Mouse (Mus musculus) CH12.LX (cell line): ENCODE results near the gene Pnpo. TPM values are rescaled to one million over a fixed set of nuclear protein-coding genes. Genes with fewer than 3 reads are reported as not detected.

Experiments used
- DNase-seq: peaks from one replicate; pipeline ENCODE4 v3.0.0-alpha.2; 2013; ENCODE audit errors: extremely low read depth
- H3K27ac ChIP-seq: 2 replicates; pipeline ENCODE4 v1.5.1; 2012; ENCODE audit warnings: low read depth, mild to moderate bottlenecking, control low read depth, moderate library complexity; ENCODE audit not compliant: insufficient read depth
- H3K27me3 ChIP-seq: replicated peaks from 2 replicates; pipeline ENCODE3; 2012; ENCODE audit warnings: inconsistent platforms
- H3K36me3 ChIP-seq, 2 experiments: replicated peaks in 1 of 2; 2 replicates each; pipeline versions ENCODE3 to v1.6.1; 2012; ENCODE audit warnings: inconsistent platforms in 1 of 2, low read length in 1 of 2, mild to moderate bottlenecking in 1 of 2, mixed read lengths in 1 of 2, moderate library complexity in 1 of 2; ENCODE audit not compliant: control insufficient read depth in 1 of 2, insufficient read depth in 1 of 2
- H3K4me1 ChIP-seq, 2 experiments: 2 replicates each; pipeline ENCODE4 v1.6.1; 2012; ENCODE audit warnings: inconsistent platforms in 1 of 2, moderate library complexity in 1 of 2; ENCODE audit not compliant: insufficient read depth in 2 of 2, control insufficient read depth in 1 of 2
- H3K4me2 ChIP-seq: 2 replicates; pipeline ENCODE4 v1.6.1; 2012; ENCODE audit warnings: low read depth, mild to moderate bottlenecking, control low read depth; ENCODE audit not compliant: poor library complexity, insufficient read depth, severe bottlenecking
- H3K4me3 ChIP-seq, 3 experiments: fragments of 150-350 bp in 1 of 3; sonication (generic) in 1 of 3; replicated peaks in 1 of 3; 2 replicates each; pipeline versions ENCODE3 to v1.5.1; 2011 to 2012; ENCODE audit warnings: low read depth in 2 of 3, low read length in 2 of 3, mild to moderate bottlenecking in 2 of 3, moderate library complexity in 2 of 3, control low read depth in 1 of 3, improper control_type of control experiment in 1 of 3, inconsistent platforms in 1 of 3, mixed read lengths in 1 of 3; ENCODE audit not compliant: poor library complexity in 1 of 3
- H3K79me2 ChIP-seq: replicated peaks from 2 replicates; pipeline ENCODE4 v1.6.1; 2012; ENCODE audit warnings: mild to moderate bottlenecking, moderate library complexity; ENCODE audit not compliant: control insufficient read depth, poor library complexity, insufficient read depth, severe bottlenecking; ENCODE audit errors: extremely low read depth
- H3K9ac ChIP-seq: 2 replicates; pipeline ENCODE4 v1.6.1; 2012; ENCODE audit warnings: low read depth, mild to moderate bottlenecking, control low read depth, moderate library complexity; ENCODE audit not compliant: insufficient read depth
- H3K9me3 ChIP-seq: replicated peaks from 2 replicates; pipeline ENCODE3; 2012; ENCODE audit warnings: low read length, inconsistent platforms, mixed read lengths
- BHLHE40 ChIP-seq: IDR thresholded peaks from 2 replicates; pipeline ENCODE4 v1.6.1; 2011; ENCODE audit warnings: mild to moderate bottlenecking, low read depth, low read length, improper control_type of control experiment
- ETS1 ChIP-seq: conservative IDR thresholded peaks from 2 replicates; pipeline ENCODE4 v1.6.1; 2012; ENCODE audit warnings: low read depth, mild to moderate bottlenecking, inconsistent platforms, low read length, improper control_type of control experiment, moderate library complexity
- IRF4 ChIP-seq: IDR thresholded peaks from 2 replicates; pipeline ENCODE4 v1.6.1; 2014; ENCODE audit warnings: low read depth, mild to moderate bottlenecking, inconsistent platforms, low read length, improper control_type of control experiment
- KAT2A ChIP-seq: IDR thresholded peaks from 2 replicates; pipeline ENCODE4 v1.6.1; 2012; ENCODE audit warnings: low read length, improper control_type of control experiment, inconsistent platforms; ENCODE audit not compliant: insufficient replicate concordance
- MAFK ChIP-seq: IDR thresholded peaks from 2 replicates; pipeline ENCODE4 v1.6.1; 2011; ENCODE audit warnings: low read length, improper control_type of control experiment; ENCODE audit not compliant: insufficient replicate concordance
- MAX ChIP-seq: IDR thresholded peaks from 2 replicates; pipeline ENCODE4 v1.6.1; 2011; ENCODE audit warnings: low read length, improper control_type of control experiment
- MEF2A ChIP-seq: IDR thresholded peaks from 2 replicates; pipeline ENCODE4 v1.6.1; 2014; ENCODE audit warnings: low read depth, mild to moderate bottlenecking, inconsistent platforms, low read length, improper control_type of control experiment, borderline replicate concordance
- MXI1 ChIP-seq: IDR thresholded peaks from 2 replicates; pipeline ENCODE4 v1.6.1; 2011; ENCODE audit warnings: mild to moderate bottlenecking, low read depth, low read length, improper control_type of control experiment
- MYC ChIP-seq: IDR thresholded peaks from 2 replicates; pipeline ENCODE4 v1.6.1; 2011; ENCODE audit warnings: low read depth, mild to moderate bottlenecking, improper control_type of control experiment, low read length
- NRF1 ChIP-seq: IDR thresholded peaks from 2 replicates; pipeline ENCODE4 v1.6.1; 2014; ENCODE audit warnings: low read depth, mild to moderate bottlenecking, inconsistent platforms, low read length, improper control_type of control experiment, moderate library complexity
- POLR2A ChIP-seq: IDR thresholded peaks from 2 replicates; pipeline ENCODE4 v1.6.1; 2011; ENCODE audit warnings: low read depth, mild to moderate bottlenecking, improper control_type of control experiment, low read length
- POLR2AphosphoS2 ChIP-seq: IDR thresholded peaks from 2 replicates; pipeline ENCODE4 v1.6.1; 2011; ENCODE audit warnings: low read depth, low read length, improper control_type of control experiment
- RAD21 ChIP-seq: IDR thresholded peaks from 2 replicates; pipeline ENCODE4 v1.6.1; 2011; ENCODE audit warnings: low read depth, mild to moderate bottlenecking, low read length, improper control_type of control experiment, moderate library complexity
- SMC3 ChIP-seq: IDR thresholded peaks from 2 replicates; pipeline ENCODE4 v1.6.1; 2011; ENCODE audit warnings: low read depth, low read length, improper control_type of control experiment
- TBP ChIP-seq: conservative IDR thresholded peaks from 2 replicates; pipeline ENCODE4 v1.6.1; 2011; ENCODE audit warnings: low read depth, low read length, improper control_type of control experiment
- TCF12 ChIP-seq: IDR thresholded peaks from 2 replicates; pipeline ENCODE4 v1.6.1; 2014; ENCODE audit warnings: low read depth, mild to moderate bottlenecking, inconsistent platforms, low read length, improper control_type of control experiment
- USF1 ChIP-seq: IDR thresholded peaks from 2 replicates; pipeline ENCODE4 v1.6.1; 2014; ENCODE audit warnings: low read depth, mild to moderate bottlenecking, inconsistent platforms, low read length, improper control_type of control experiment
- USF2 ChIP-seq: conservative IDR thresholded peaks from 2 replicates; pipeline ENCODE4 v1.6.1; 2011; ENCODE audit warnings: low read depth, low read length, improper control_type of control experiment
- ZKSCAN1 ChIP-seq: IDR thresholded peaks from 2 replicates; pipeline ENCODE4 v1.6.1; 2012; ENCODE audit warnings: low read depth, inconsistent platforms, low read length, improper control_type of control experiment, borderline replicate concordance
- ZMIZ1 ChIP-seq: IDR thresholded peaks from 2 replicates; pipeline ENCODE4 v1.6.1; 2012; ENCODE audit warnings: low read depth, mild to moderate bottlenecking, inconsistent platforms, low read length, improper control_type of control experiment
- ZNF384 ChIP-seq: IDR thresholded peaks from 2 replicates; pipeline ENCODE4 v1.6.1; 2012; ENCODE audit warnings: low read depth, low read length, improper control_type of control experiment, inconsistent platforms
- dilution Hi-C: fragments of 300-500 bp; cut with MboI; formaldehyde crosslinking; loops from 2 replicates; pipeline ENCODE4 v1.14.3; 2020; ENCODE audit warnings: low sequenced_read_pairs; ENCODE audit not compliant: extremely low pct_unique_long_range_greater_than_20kb, extremely low pct_ligation_motif_present
- in situ Hi-C: fragments of 300-500 bp; cut with MboI; formaldehyde crosslinking; loops from 3 replicates; pipeline ENCODE4 v1.14.3; 2019; ENCODE audit warnings: low sequenced_read_pairs, low pct_ligation_motif_present, low pct_unique_long_range_greater_than_20kb, mixed read lengths
- polyA plus RNA-seq: library from polyadenylated mRNA; unstranded; fragments of >175 nt; gene quantifications from 2 replicates; pipeline ENCODE4 v1.2.1, GENCODE M21; 2012; ENCODE audit warnings: low read depth; ENCODE audit not compliant: insufficient read length
- total RNA-seq, 2 experiments: library from RNA; depleted of rRNA; stranded (reverse); fragments of 300-350 nt in 1 of 2; fragments of >200 nt in 1 of 2; gene quantifications; 2 replicates each; pipeline ENCODE4 v1.2.3; 2012 to 2014

Pnpo gene
- total and polyA plus RNA-seq, 3 experiments: 36.3 to 54.3 (median 38.5) TPM

DNA sequence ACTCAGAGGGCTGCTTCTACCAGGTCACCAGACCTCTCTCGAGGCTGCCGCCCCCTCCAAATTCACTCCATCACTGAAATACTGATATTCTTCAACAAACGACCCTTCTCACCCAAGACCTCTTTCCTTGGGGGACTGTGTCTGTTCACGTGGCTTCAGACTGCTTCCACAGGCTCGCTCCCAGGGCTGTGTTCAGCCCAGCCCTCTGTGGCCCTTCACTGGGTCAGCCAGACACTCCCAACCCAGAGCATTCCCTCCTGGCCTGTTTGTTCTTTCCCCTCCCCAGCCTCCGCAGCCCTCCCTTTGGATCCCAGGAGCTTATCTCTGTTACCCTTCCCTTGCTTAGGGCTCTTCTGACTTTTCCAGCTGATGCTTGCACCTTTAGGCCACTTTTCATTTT is 24.7 kb upstream of the Pnpo start:
- Histone ChIP-seq H3K9me3 (no peaks in the 10 kb centered on the region), H3K4me3 (no peak overlapping the region), H3K36me3 (peaks cover 6 to 39% of the 10 kb centered on the region in 2 experiments), H3K4me1 (peaks cover 13 to 64% of the 10 kb centered on the region in 2 experiments), H3K4me2 (no peak overlapping the region), H3K27ac (no peak overlapping the region), H3K79me2 (peaks cover 27% of the 10 kb centered on the region), H3K9ac (no peak overlapping the region), H3K27me3 (no peaks in the 10 kb centered on the region)
- dilution Hi-C loops (no loop called here), in situ Hi-C loops (no loop called here)
- no peak for DNase-seq
- no peak for TF ChIP-seq MAX
- TF ChIP-seq USF1: no peak
- no peak for TF ChIP-seq ZNF384
- no peak for TF ChIP-seq SMC3
- TF ChIP-seq ETS1: no peak
- no peak for TF ChIP-seq TCF12
- no peak for TF ChIP-seq KAT2A
- no peak for TF ChIP-seq IRF4
- no peak for TF ChIP-seq RAD21
- TF ChIP-seq BHLHE40: no peak
- TF ChIP-seq ZKSCAN1: no peak

DNA sequence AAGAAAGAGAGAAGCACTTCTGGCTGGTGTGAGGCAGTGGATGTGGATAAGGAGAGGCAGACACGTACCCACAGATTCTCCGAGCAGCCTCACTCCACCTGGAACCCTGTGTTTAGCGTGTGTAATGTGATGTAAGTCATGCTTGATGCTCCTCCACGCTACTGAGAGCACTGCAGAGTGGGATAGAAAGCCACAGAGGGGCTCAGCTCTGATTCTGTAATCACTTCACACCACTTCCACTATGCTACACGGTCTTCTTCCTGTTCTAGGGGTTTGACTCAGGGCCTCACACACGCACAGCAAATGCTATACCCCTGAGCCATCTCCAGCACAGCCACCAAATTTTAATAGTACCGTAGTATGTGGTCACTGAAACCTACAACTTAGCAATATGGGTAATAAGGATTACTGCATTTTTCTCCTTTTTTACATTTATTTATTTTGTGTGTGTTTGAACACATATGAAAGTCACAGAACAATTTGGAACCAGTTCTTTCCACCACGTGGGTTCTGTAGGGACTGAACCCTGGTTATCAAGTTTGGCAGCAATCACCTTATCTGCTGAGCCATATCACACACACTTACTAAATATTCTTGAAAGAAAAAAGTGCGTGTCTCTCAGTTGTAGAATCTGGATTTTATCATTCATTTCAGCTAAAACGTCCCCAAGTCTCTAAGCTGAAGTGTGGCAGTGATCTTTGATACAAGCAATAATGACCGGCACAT is 23.9 kb upstream of the Pnpo start:
- Histone ChIP-seq H3K27ac (peak overlapping the region; percentile 77), H3K36me3 (peaks cover 12 to 42% of the 10 kb centered on the region in 2 experiments), H3K9me3 (no peaks in the 10 kb centered on the region), H3K4me1 (peaks cover 13 to 63% of the 10 kb centered on the region in 2 experiments), H3K79me2 (peaks cover 26% of the 10 kb centered on the region), H3K4me3 (peak overlapping the region; percentile 45 to 53 (median 51)), H3K4me2 (peak overlapping the region; percentile 93), H3K27me3 (no peaks in the 10 kb centered on the region), H3K9ac (peak overlapping the region; percentile 58)
- dilution Hi-C loops: no loop called here
- peak; percentile 65 for DNase-seq
- in situ Hi-C loops: no loop called here
- no peak for TF ChIP-seq USF2
- 0 out of 2 replicates have a peak, but pooled peaks have one; percentile 42 for TF ChIP-seq MEF2A
- TF ChIP-seq MXI1: peak; percentile 48; the same call in 1 of the 2 replicates
- 0 out of 2 replicates have a peak, but pooled peaks have one; percentile 8 for TF ChIP-seq TBP
- no peak for TF ChIP-seq ZKSCAN1
- no peak; the same call in 1 of the 2 replicates for TF ChIP-seq POLR2AphosphoS2
- TF ChIP-seq ZMIZ1: 0 out of 2 replicates have a peak, but pooled peaks have one; percentile 55
- peak; percentile 50; the same call in 1 of the 2 replicates for TF ChIP-seq MAX
- peak; percentile 45; the same call in 1 of the 2 replicates for TF ChIP-seq MYC
- TF ChIP-seq NRF1: 0 out of 2 replicates have a peak, but pooled peaks have one; percentile 10
- TF ChIP-seq POLR2A: no peak
- no peak for TF ChIP-seq MAFK
